22 mouse cellular contexts compared by ENCODE assay signal in genomic region chr5:115766821-115767220, GRCm38 (mm10). TPM values are rescaled to one million over a fixed set of nuclear protein-coding genes. Genes with fewer than 3 reads are reported as not detected.
A peak's percentile ranks its signal among the peaks of the same experiment; 100 is the strongest.
DNase-seq lines count a peak whose midpoint lies in the region; ATAC-seq and TF ChIP-seq lines count a peak whose summit lies in the region.
"Had no signal": no experiment of that assay in that cellular context is flagged by ENCODE, and none has a peak within 500 bp of the region (broad histone marks: within the 10 kb centered on the region; RNA-seq: fewer than 3 reads in every experiment).

No protein-coding gene starts in this region.

- no peak for ATAC-seq in midbrain, embryonic 14.5 days (ENCODE audit: low FRiP score, low TSS enrichment)
- no peak for ATAC-seq in midbrain, postnatal 0 days (ENCODE audit: low FRiP score)
- ATAC-seq: activated CD4-positive, CD25-positive, alpha-beta regulatory T cell, adult 4 months; forebrain, embryonic 14.5 days; Patski had no signal

- H3K4me2 ChIP-seq in midbrain, embryonic 14.5 days (ENCODE audit: low read length) = no peak overlapping the region
- H3K4me2 ChIP-seq in midbrain, postnatal 0 days (ENCODE audit: low read depth, low read length, poor library complexity, severe bottlenecking) = no peak overlapping the region
- H3K4me2 ChIP-seq: embryonic facial prominence, embryonic 15.5 days; heart, embryonic 13.5 days; hindbrain, embryonic 12.5 days had no signal

- no peaks in the 10 kb centered on the region for H3K9me3 ChIP-seq in midbrain, embryonic 14.5 days (ENCODE audit: control insufficient read depth, low read length)
- H3K9me3 ChIP-seq in midbrain, postnatal 0 days (ENCODE audit: low read length) = no peaks in the 10 kb centered on the region
- H3K9me3 ChIP-seq: embryonic facial prominence, embryonic 15.5 days; hindbrain, embryonic 12.5 days had no signal

- 62% methylated on average over 8 of the region's 8 CpGs for WGBS in midbrain, embryonic 14.5 days
- 53% methylated on average over 8 of the region's 8 CpGs for WGBS in midbrain, postnatal 0 days

- no peaks in the 10 kb centered on the region for H3K4me1 ChIP-seq in midbrain, embryonic 14.5 days (ENCODE audit: control insufficient read depth, insufficient read depth, low read length)
- no peaks in the 10 kb centered on the region for H3K4me1 ChIP-seq in midbrain, postnatal 0 days (ENCODE audit: insufficient read depth, low read length)
- H3K4me1 ChIP-seq: embryonic facial prominence, embryonic 15.5 days; forebrain, embryonic 10.5 days; hindbrain, embryonic 12.5 days had no signal

- H3K27ac ChIP-seq in midbrain, embryonic 14.5 days (replicated peaks; ENCODE audit: low read depth, low read length) = 0 out of 2 replicates have a peak overlapping the region, but pooled peaks have one; percentile 20
- no peak overlapping the region for H3K27ac ChIP-seq in midbrain, postnatal 0 days (ENCODE audit: low read depth, low read length)
- H3K27ac ChIP-seq: embryonic facial prominence, embryonic 15.5 days; forebrain, embryonic 10.5 days; gastrocnemius, adult 2 months; heart, embryonic 13.5 days; hindbrain, embryonic 12.5 days had no signal

- no peak overlapping the region for H3K9ac ChIP-seq in midbrain, embryonic 14.5 days (replicated peaks; ENCODE audit: low read length)
- no peak overlapping the region for H3K9ac ChIP-seq in midbrain, postnatal 0 days (replicated peaks; ENCODE audit: low read length, poor library complexity, severe bottlenecking)
- H3K9ac ChIP-seq: embryonic facial prominence, embryonic 15.5 days; heart, embryonic 13.5 days; hindbrain, embryonic 12.5 days had no signal

- TF ChIP-seq CTCF in midbrain, postnatal 0 days (IDR thresholded peaks at IDR 0.05) = no peak

- H3K4me3 ChIP-seq in midbrain, embryonic 14.5 days (replicated peaks; ENCODE audit: low read depth, low read length) = no peak overlapping the region
- no peak overlapping the region for H3K4me3 ChIP-seq in midbrain, postnatal 0 days (ENCODE audit: low read depth, low read length)
- H3K4me3 ChIP-seq: embryonic facial prominence, embryonic 15.5 days; erythroblast, embryonic 14.5 days; forebrain, embryonic 10.5 days; gastrocnemius, adult 2 months; heart, embryonic 13.5 days; hindbrain, embryonic 12.5 days had no signal

- DNase-seq in kidney, adult 18-20 months = peak; percentile 40
- DNase-seq in kidney, postnatal 10 days = no peak
- DNase-seq in midbrain, embryonic 14.5 days = no peak
- DNase-seq in midbrain, postnatal 0 days (ENCODE audit: low spot score) = no peak
- peak; percentile 16 to 62 for DNase-seq in kidney, postnatal 25 days
- DNase-seq in cerebellum, adult 18-20 months = no peak
- DNase-seq: adrenal gland, postnatal 14 days; cerebellum, adult 8-10 months; cerebellum, postnatal 14 days; embryo, embryonic 11 days; gastrocnemius, adult 2 months; gastrocnemius, postnatal 25 days; heart, postnatal 36 days had no signal

- no peaks in the 10 kb centered on the region for H3K27me3 ChIP-seq in midbrain, embryonic 14.5 days (ENCODE audit: control insufficient read depth, insufficient read depth, low read length)
- H3K27me3 ChIP-seq in midbrain, postnatal 0 days (ENCODE audit: insufficient read depth, low read length) = no peaks in the 10 kb centered on the region
- H3K27me3 ChIP-seq: CH12.LX; embryonic facial prominence, embryonic 15.5 days; heart, embryonic 13.5 days; hindbrain, embryonic 12.5 days; Patski had no signal

- H3K36me3 ChIP-seq in midbrain, embryonic 14.5 days (ENCODE audit: control insufficient read depth, insufficient read depth, low read length) = no peaks in the 10 kb centered on the region
- no peaks in the 10 kb centered on the region for H3K36me3 ChIP-seq in midbrain, postnatal 0 days (ENCODE audit: insufficient read depth, low read length)
- H3K36me3 ChIP-seq: embryonic facial prominence, embryonic 15.5 days; forebrain, embryonic 10.5 days; heart, embryonic 13.5 days; hindbrain, embryonic 12.5 days had no signal

RNA-seq across cellular contexts. Expression of gene Bicdl1, which starts 35.4 kb away (rescaled TPM):
- polyA plus RNA-seq in midbrain, embryonic 14.5 days (2014; fragmentation: Nextera tagmentation; extraction: Ambion mirVana) = 39.0 and 42.2 TPM in 2 replicates
- total RNA-seq in midbrain, postnatal 0 days (2014; rRNA removed) = 185 and 195 TPM in 2 replicates
- polyA plus RNA-seq in midbrain, postnatal 0 days (2015; fragmentation: Nextera tagmentation; extraction: Ambion mirVana) = 34.4 and 35.7 TPM in 2 replicates

Comparison
In these comparisons a context has a peak if more than half of its experiments do, and no peak if none do; other contexts are left out.
1. DNase-seq: peak in kidney, adult 18-20 months (single experiment) and kidney, postnatal 25 days (2 of 2); none in kidney, postnatal 10 days (single experiment), midbrain, embryonic 14.5 days (single experiment), midbrain, postnatal 0 days (single experiment) and cerebellum, adult 18-20 months (0 of 2).